Mouse (Mus musculus) hindbrain, embryonic 15.5 days (tissue): ENCODE measurements around the gene Ccser1. TPM values are rescaled to one million over a fixed set of nuclear protein-coding genes. Genes with fewer than 3 reads are reported as not detected.
"Not testable (repeated sequence)": the region's sequence is repeated elsewhere in the genome, so short reads cannot be mapped to it uniquely, and the experiment has no call there.

ENCODE experiments used
- ATAC-seq: fragments of 200-750 bp; cut with Nextera tagmentation; 2 replicates; pipeline ENCODE4 v1.8.0; 2017; ENCODE audit warnings: low read depth, moderate number of reproducible peaks, moderate TSS enrichment; ENCODE audit not compliant: low FRiP score
- H3K27ac ChIP-seq: fragments of 300-500 bp; sonication (generic); replicated peaks from 2 replicates; pipeline ENCODE4 v1.5.1; 2015; ENCODE audit warnings: mild to moderate bottlenecking, inconsistent platforms
- H3K27me3 ChIP-seq: fragments of 300-500 bp; sonication (generic); 2 replicates; pipeline ENCODE4 v1.6.1; 2015; ENCODE audit warnings: control low read depth, inconsistent platforms
- H3K36me3 ChIP-seq: fragments of 300-500 bp; sonication (generic); 2 replicates; pipeline ENCODE4 v1.6.1; 2015; ENCODE audit warnings: control low read depth, inconsistent platforms
- H3K4me1 ChIP-seq: fragments of 300-500 bp; sonication (generic); replicated peaks from 2 replicates; pipeline ENCODE4 v1.6.1; 2015; ENCODE audit warnings: control low read depth, inconsistent platforms
- H3K4me2 ChIP-seq: fragments of 300-500 bp; sonication (generic); 2 replicates; pipeline ENCODE4 v1.6.1; 2015; ENCODE audit warnings: moderate library complexity, mild to moderate bottlenecking, inconsistent platforms
- H3K4me3 ChIP-seq: fragments of 300-500 bp; sonication (generic); 2 replicates; pipeline ENCODE4 v1.5.1; 2015; ENCODE audit warnings: mild to moderate bottlenecking, inconsistent platforms
- H3K9ac ChIP-seq: fragments of 300-500 bp; sonication (generic); 2 replicates; pipeline ENCODE4 v1.6.1; 2015; ENCODE audit warnings: inconsistent platforms
- H3K9me3 ChIP-seq: fragments of 300-500 bp; sonication (generic); 2 replicates; pipeline ENCODE4 v1.6.1; 2016; ENCODE audit warnings: control low read depth, inconsistent platforms
- whole genome bisulfite sequencing: fragments of 180-500 bp; shearing (Covaris S2); methylation state at CpG from one replicate; pipeline ENCODE4 v1.1.7; 2015; 5-methylcytosine and 5-hydroxymethylcytosine counted together
- polyA plus RNA-seq: library from polyadenylated mRNA; unstranded; fragments of >200 nt; fragmentation: Nextera tagmentation; extraction: Ambion mirVana; gene quantifications from 2 replicates; pipeline ENCODE4 v1.2.1, GENCODE M21; 2015

The Ccser1 gene
- polyA plus RNA-seq, 1 experiment from 2014 or later, result 24.9 TPM

DNA sequence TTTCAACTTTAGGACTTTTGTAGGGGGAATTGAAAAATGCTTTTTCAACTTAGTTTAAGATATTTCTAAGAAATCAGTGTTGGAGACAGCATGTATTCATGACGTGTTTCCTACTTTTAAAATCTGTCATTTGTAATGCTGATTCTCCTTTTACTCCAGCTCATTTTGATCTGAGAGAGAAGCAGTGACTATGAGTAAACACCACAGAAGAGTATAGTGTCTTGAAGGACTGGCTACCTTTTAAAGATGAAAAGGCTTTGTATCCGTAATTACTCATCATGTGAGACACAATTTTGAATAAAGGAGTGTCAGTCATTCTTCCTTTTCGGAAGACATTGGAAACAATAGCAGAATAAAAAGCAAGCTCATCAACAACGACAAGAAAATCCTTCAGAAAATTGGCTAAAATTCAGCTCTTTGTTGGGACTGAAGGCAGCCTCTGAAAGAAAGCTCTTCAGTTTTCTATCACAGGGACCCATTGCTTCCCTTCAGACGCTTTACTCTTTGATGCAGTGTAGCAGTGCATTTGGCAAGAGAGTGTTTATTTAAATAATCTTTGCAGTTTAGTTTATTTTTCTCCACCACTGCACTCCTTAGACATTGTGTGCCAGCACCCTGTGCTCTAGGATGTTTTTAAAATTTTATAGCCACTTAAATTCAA lies 50.1 kb downstream of the Ccser1 start:
- 23% methylated on average over 5 of the region's 5 CpGs for WGBS
- H3K4me3 ChIP-seq, result no peak overlapping the region
- no peak overlapping the region for H3K9ac ChIP-seq
- no peak overlapping the region for H3K27ac ChIP-seq
- no peaks in the 10 kb centered on the region for H3K36me3 ChIP-seq
- no peak overlapping the region for H3K4me2 ChIP-seq
- H3K9me3 ChIP-seq, result no peaks in the 10 kb centered on the region
- no peaks in the 10 kb centered on the region for H3K27me3 ChIP-seq
- H3K4me1 ChIP-seq, result peaks cover 12% of the 10 kb centered on the region
- ATAC-seq, result no peak

DNA sequence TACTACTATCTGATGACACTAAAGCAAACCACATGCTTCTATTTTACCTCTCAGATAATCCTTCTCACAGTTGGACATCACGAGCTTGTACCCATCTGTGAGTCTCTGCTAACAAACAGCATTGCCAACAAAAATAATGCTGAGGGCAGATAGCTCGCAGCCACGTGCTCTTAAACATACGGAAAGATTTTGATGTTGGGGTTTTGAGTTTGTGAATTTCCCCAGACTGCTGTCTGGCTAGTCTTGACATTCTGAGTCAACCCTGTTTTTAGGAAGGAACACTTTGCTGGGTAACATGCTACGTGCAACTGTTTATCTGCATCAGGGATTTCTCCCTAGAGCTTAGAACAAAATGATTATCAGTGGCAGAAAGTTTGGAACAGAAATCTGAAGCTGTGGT lies 52.9 kb downstream of the Ccser1 start:
- Histone ChIP-seq H3K4me3 (no peak overlapping the region), H3K27me3 (no peaks in the 10 kb centered on the region), H3K4me2 (no peak overlapping the region), H3K36me3 (no peaks in the 10 kb centered on the region), H3K4me1 (peaks cover 14% of the 10 kb centered on the region), H3K9me3 (no peaks in the 10 kb centered on the region), H3K27ac (no peak overlapping the region), H3K9ac (no peak overlapping the region)
- ATAC-seq, result no peak
- 57% methylated on average over 5 of the region's 5 CpGs for WGBS

- no peak overlapping the region for H3K27ac ChIP-seq
- ATAC-seq, result no peak
- H3K27me3 ChIP-seq, result no peaks in the 10 kb centered on the region
- H3K9me3 ChIP-seq, result no peaks in the 10 kb centered on the region
- peaks cover 14% of the 10 kb centered on the region for H3K4me1 ChIP-seq
- no peak overlapping the region for H3K4me2 ChIP-seq
- no peak overlapping the region for H3K9ac ChIP-seq
- H3K4me3 ChIP-seq, result no peak overlapping the region
- WGBS, result 31% methylated on average over 5 of the region's 5 CpGs
- no peaks in the 10 kb centered on the region for H3K36me3 ChIP-seq
These were observed 53.5 kb downstream of the Ccser1 start for GRCm38 (mm10) chr6:61233548-61234187.

DNA sequence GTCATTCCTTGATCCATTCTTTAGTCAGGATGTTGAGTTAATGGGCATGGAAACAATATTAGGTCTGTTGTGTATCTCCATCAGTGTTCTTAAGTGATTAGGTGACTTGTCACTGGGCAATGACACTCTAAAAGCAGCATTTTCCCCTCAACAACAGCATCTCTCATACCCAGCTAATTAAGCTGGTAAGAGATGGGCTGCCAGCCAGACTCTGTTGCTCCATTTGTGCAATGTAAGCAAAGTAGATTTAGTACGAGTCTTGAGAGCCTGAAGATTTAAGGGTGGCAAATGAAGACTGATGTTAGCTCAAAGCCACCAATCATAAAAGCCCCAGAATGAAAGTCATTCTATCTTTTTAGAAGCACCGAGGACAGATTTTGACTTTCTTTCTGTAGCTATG lies 60.5 kb downstream of the Ccser1 start:
- no peaks in the 10 kb centered on the region for H3K4me1 ChIP-seq
- H3K27ac ChIP-seq, result no peak overlapping the region
- no peaks in the 10 kb centered on the region for H3K9me3 ChIP-seq
- no peak overlapping the region for H3K9ac ChIP-seq
- H3K4me3 ChIP-seq, result no peak overlapping the region
- ATAC-seq, result no peak
- no peak overlapping the region for H3K4me2 ChIP-seq
- no peaks in the 10 kb centered on the region for H3K36me3 ChIP-seq
- 62% methylated on average over 2 of the region's 2 CpGs for WGBS
- no peaks in the 10 kb centered on the region for H3K27me3 ChIP-seq

DNA sequence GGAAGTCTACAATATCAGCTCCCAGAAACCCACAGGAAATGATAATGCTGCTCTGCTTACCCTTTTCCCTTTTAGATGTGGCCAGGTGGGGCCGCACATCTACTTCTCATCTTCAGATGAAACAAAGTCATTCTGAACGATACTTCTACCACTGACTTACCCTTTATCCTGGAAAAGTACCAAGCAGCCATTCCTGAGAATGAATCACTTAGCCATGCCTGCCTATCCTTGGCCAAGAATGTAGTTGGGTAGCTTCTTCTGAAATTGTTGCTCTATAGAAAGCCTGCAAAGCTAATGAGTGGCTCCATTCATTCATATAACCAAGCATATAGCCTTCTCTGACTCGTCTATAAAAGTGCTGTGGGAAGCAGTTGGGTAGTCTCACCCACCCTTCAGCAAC lies 62.4 kb downstream of the Ccser1 start:
- Histone ChIP-seq H3K4me1 (no peaks in the 10 kb centered on the region), H3K4me3 (no peak overlapping the region), H3K27ac (no peak overlapping the region), H3K27me3 (no peaks in the 10 kb centered on the region), H3K9ac (no peak overlapping the region), H3K36me3 (no peaks in the 10 kb centered on the region), H3K9me3 (no peaks in the 10 kb centered on the region), H3K4me2 (no peak overlapping the region)
- no peak for ATAC-seq
- 93% methylated on average over 3 of the region's 3 CpGs for WGBS

DNA sequence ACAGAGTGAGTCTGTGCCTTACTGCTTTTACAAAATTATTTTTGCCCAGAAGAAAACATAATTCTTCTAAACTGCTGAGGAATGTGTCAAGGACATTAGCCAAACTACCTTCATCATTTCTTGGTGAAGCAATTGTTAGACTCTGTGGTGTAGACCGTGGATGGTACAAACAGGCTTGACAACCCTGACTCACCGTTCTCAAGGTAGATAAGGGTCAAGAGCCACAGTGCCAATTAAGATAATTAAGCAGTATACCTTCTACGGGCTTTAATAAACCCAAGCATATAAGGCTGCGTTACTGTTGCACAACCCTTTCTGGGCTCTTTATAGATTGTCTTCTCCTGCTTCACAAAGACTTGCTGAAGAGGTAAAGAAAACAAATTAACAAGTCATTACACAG lies 66.4 kb downstream of the Ccser1 start:
- H3K27me3 ChIP-seq, result no peaks in the 10 kb centered on the region
- WGBS, result 84% methylated on average over 4 of the region's 4 CpGs
- H3K4me2 ChIP-seq, result no peak overlapping the region
- H3K36me3 ChIP-seq, result no peaks in the 10 kb centered on the region
- no peak for ATAC-seq
- no peak overlapping the region for H3K4me3 ChIP-seq
- no peak overlapping the region for H3K9ac ChIP-seq
- no peak overlapping the region for H3K27ac ChIP-seq
- no peaks in the 10 kb centered on the region for H3K9me3 ChIP-seq
- peaks cover 8% of the 10 kb centered on the region; the same call in 1 of the 2 replicates for H3K4me1 ChIP-seq

GRCm38 (mm10) chr6:61247842-61248472 lies 67.8 kb downstream of the Ccser1 start:
- no peak for ATAC-seq
- no peak overlapping the region for H3K9ac ChIP-seq
- WGBS, result 72% methylated on average over 4 of the region's 4 CpGs
- 0 out of 2 replicates have a peak overlapping the region, but pooled peaks have one; percentile 11 for H3K27ac ChIP-seq
- no peaks in the 10 kb centered on the region for H3K27me3 ChIP-seq
- H3K4me2 ChIP-seq, result no peak overlapping the region
- no peaks in the 10 kb centered on the region for H3K9me3 ChIP-seq
- no peaks in the 10 kb centered on the region for H3K36me3 ChIP-seq
- H3K4me1 ChIP-seq, result peaks cover 8% of the 10 kb centered on the region; the same call in 1 of the 2 replicates
- H3K4me3 ChIP-seq, result no peak overlapping the region

DNA sequence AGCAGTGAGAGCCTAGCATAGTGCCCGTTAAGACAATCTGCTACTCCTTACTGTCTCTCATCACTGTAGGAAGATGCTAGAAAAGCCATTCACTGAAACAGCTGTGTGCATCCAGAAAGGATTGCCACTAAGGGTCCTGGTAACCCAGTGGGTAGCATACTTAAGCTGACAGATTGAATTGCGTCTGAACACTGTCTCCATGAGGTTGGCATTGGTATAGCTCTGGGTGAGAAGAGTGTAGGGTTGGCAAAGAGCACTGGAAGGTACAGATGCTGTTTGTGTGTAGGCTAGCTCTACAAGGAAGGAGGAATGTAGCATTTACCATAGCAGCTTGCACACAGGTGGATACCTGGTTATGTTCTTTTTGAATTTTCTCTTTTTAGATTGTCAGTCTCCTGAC lies 68.6 kb downstream of the Ccser1 start:
- Histone ChIP-seq H3K9me3 (no peaks in the 10 kb centered on the region), H3K27ac (0 out of 2 replicates have a peak overlapping the region, but pooled peaks have one; percentile 4), H3K36me3 (no peaks in the 10 kb centered on the region), H3K4me3 (no peak overlapping the region), H3K4me2 (no peak overlapping the region), H3K9ac (no peak overlapping the region), H3K27me3 (no peaks in the 10 kb centered on the region), H3K4me1 (peaks cover 8% of the 10 kb centered on the region; the same call in 1 of the 2 replicates)
- 54% methylated on average over 2 of the region's 2 CpGs for WGBS
- peak; percentile 71; the same call in 1 of the 2 replicates for ATAC-seq

GRCm38 (mm10) chr6:61251232-61251631 lies 71.1 kb downstream of the Ccser1 start:
- no peak for ATAC-seq
- no peak overlapping the region for H3K27ac ChIP-seq
- no peaks in the 10 kb centered on the region for H3K36me3 ChIP-seq
- H3K4me1 ChIP-seq, result peaks cover 8% of the 10 kb centered on the region; the same call in 1 of the 2 replicates
- no peak overlapping the region for H3K4me2 ChIP-seq
- no peaks in the 10 kb centered on the region for H3K27me3 ChIP-seq
- no peak overlapping the region for H3K4me3 ChIP-seq
- H3K9ac ChIP-seq, result no peak overlapping the region
- no peaks in the 10 kb centered on the region for H3K9me3 ChIP-seq
- WGBS, result 91% methylated on average over 1 of the region's 1 CpGs

- ATAC-seq, result no peak
- Histone ChIP-seq H3K27me3 (no peaks in the 10 kb centered on the region), H3K36me3 (no peaks in the 10 kb centered on the region), H3K4me2 (no peak overlapping the region), H3K9ac (no peak overlapping the region), H3K4me3 (no peak overlapping the region), H3K4me1 (peaks cover 5% of the 10 kb centered on the region; the same call in 1 of the 2 replicates), H3K27ac (no peak overlapping the region), H3K9me3 (no peaks in the 10 kb centered on the region)
- WGBS, result 74% methylated on average over 7 of the region's 7 CpGs
These were observed 72.8 kb downstream of the Ccser1 start for GRCm38 (mm10) chr6:61252912-61253311.

DNA sequence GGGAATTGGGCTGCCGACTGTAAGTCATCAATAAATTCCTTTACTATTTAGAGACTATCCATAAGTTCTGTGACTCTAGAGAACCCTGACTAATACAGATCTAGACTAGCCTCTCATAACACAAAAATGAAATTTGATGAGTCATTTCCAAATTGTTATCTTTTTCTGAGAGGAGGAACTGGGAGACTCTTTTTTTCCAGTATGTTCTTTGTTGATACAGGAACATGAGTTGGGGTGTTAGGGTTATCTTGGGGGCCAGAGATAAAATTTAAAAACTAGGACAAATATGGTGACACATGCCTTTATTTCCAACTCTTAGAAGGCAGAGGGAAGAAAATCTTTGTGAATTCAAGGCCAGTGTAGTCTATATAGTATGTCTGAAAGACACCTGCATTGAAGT lies 75.8 kb downstream of the Ccser1 start:
- not testable (repeated sequence) for H3K27me3 ChIP-seq, H3K9me3 ChIP-seq, H3K4me3 ChIP-seq, H3K27ac ChIP-seq, H3K36me3 ChIP-seq, H3K9ac ChIP-seq, H3K4me2 ChIP-seq, H3K4me1 ChIP-seq, ATAC-seq
- WGBS, result 100% methylated on average over 1 of the region's 1 CpGs
